Mouse (Mus musculus): ENCODE data around the gene Sacm1l. TPM values are rescaled to one million over a fixed set of nuclear protein-coding genes. Genes with fewer than 3 reads are reported as not detected.

Gene Sacm1l
- polyA plus RNA-seq, 1 experiment from 2014 or later = 51.8 TPM

DNA sequence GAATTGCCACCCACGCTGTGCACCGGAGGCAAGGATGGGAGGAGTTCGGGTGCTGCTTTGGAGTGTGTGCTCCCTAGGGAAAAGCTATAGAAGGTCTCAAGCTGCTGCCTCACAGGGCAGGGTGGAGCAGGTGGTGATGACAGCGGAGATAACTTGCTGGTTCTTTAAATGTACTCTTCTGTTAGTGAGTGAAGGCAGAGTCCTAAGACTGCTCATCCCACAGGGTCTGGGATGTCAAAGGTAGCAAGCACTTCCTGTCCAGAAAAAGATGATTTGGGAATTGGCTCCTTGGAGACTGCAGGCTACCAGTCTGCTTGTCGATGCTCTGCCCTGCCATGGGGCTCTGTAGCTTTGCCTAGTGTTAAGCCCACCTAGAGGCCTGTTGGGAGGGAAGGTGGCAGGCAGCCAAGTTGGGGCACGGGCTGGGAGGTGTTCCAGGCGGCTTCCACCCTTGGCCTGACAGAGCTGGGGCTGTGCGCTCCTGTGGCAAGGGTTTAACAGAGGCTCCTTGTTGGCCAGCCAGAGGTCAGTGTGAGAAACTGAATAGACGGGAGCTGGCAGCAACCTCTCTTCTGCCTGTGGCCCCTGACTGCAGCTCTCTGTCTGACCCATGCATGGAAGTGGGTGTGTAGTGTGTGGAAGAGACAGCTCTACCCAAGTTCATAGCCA, 37.5 kb upstream of the Sacm1l start:
- Histone ChIP-seq H3K27me3 (no peaks in the 10 kb centered on the region), H3K4me2 (replicated peaks) (no peak overlapping the region), H3K36me3 (no peaks in the 10 kb centered on the region), H3K4me1 (peaks cover 15% of the 10 kb centered on the region), H3K9me3 (no peaks in the 10 kb centered on the region), H3K4me3 (no peak overlapping the region), H3K27ac (replicated peaks) (peak overlapping the region; percentile 11; the same call in 1 of the 2 replicates), H3K9ac (replicated peaks) (no peak overlapping the region)
- ATAC-seq (replicated peaks) = peak; percentile 96
- 49% methylated on average over 9 of the region's 9 CpGs for WGBS

DNA sequence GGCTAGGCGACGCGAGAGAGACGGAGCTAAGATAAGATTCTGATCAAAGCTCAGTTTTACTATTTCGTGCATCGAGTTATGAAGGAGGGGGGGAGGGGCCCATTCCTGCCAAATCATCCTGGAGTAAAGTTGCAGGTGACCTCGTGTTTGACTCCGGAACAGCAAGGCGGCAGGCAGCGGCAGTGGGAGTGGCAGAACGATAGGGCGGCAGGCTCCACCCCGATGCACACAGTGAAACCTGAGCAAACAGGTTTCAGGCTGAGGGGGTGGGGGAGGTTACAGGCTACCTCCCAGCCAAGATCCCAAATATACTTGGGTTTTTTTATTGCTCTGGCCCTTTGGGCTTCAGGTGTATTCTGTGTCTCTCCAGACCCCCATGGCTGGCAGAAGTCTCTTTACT, 32.9 kb upstream of the Sacm1l start:
- 18% methylated on average over 13 of the region's 13 CpGs for WGBS
- ATAC-seq (replicated peaks) = no peak

DNA sequence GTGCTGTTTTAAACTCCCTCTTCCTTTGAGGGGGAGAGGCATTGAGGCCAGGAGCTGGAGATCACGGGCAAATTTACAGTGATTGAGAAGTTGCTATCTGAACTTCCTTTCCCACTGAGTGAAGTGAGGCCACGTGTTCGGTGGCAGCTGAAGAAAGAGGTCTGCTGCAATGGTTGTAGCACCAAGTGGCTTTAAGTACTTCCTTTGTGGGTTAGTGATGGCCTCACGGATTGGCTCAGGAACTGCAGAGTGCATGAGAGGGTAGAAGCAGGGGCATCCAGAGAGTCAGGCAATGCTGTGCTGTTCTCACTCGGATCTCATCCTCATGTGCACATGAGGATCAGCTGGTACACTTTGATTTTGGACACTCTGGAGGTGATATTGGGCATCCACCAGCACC, 31.7 kb upstream of the Sacm1l start:
- no peak overlapping the region for H3K4me3 ChIP-seq
- ATAC-seq (replicated peaks) = no peak

More for the DNA sequence above, 32.9 kb upstream of the Sacm1l start:
- peak overlapping the region; percentile 15; the same call in 1 of the 2 replicates for H3K4me2 ChIP-seq (replicated peaks)
- H3K9ac ChIP-seq (replicated peaks) = no peak overlapping the region
- no peak overlapping the region for H3K27ac ChIP-seq (replicated peaks)
- H3K27me3 ChIP-seq = no peaks in the 10 kb centered on the region
- no peaks in the 10 kb centered on the region for H3K9me3 ChIP-seq
- peaks cover 14% of the 10 kb centered on the region for H3K4me1 ChIP-seq
- H3K4me3 ChIP-seq = 0 out of 2 replicates have a peak overlapping the region, but pooled peaks have one; percentile 2
- no peaks in the 10 kb centered on the region for H3K36me3 ChIP-seq

DNA sequence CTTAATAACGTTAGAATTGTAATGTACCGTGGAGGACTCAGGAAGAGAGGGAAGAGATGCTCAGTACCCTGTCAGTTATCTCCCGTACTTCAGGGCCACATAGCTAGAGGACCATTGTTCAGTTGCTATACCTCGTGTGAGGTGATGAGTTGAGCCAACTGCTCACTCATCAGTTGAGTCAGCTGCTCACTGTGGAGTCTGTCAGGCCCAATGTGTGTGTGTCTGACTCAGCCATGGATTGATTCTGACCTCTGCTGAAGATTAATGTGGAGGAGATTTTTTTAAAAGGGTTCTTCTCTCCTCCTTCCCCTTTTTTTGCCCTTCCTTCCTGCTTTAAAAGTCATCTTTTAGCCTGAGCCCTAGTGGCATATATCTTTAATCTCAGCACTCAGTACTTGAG, 29.1 kb upstream of the Sacm1l start:
- no peak overlapping the region for H3K4me2 ChIP-seq (replicated peaks)
- peaks cover 7% of the 10 kb centered on the region; the same call in 1 of the 2 replicates for H3K4me1 ChIP-seq
- H3K27me3 ChIP-seq = no peaks in the 10 kb centered on the region
- no peak overlapping the region for H3K27ac ChIP-seq (replicated peaks)
- no peaks in the 10 kb centered on the region for H3K9me3 ChIP-seq
- H3K36me3 ChIP-seq = no peaks in the 10 kb centered on the region
- no peak overlapping the region for H3K4me3 ChIP-seq
- ATAC-seq (replicated peaks) = no peak
- 89% methylated on average over 4 of the region's 4 CpGs for WGBS
- no peak overlapping the region for H3K9ac ChIP-seq (replicated peaks)

More for the DNA sequence above, 31.7 kb upstream of the Sacm1l start:
- Histone ChIP-seq H3K4me2 (replicated peaks) (no peak overlapping the region), H3K27ac (replicated peaks) (no peak overlapping the region), H3K4me1 (peaks cover 7% of the 10 kb centered on the region; the same call in 1 of the 2 replicates), H3K36me3 (no peaks in the 10 kb centered on the region), H3K27me3 (no peaks in the 10 kb centered on the region), H3K9ac (replicated peaks) (no peak overlapping the region), H3K9me3 (no peaks in the 10 kb centered on the region)
- WGBS = 83% methylated on average over 5 of the region's 5 CpGs

DNA sequence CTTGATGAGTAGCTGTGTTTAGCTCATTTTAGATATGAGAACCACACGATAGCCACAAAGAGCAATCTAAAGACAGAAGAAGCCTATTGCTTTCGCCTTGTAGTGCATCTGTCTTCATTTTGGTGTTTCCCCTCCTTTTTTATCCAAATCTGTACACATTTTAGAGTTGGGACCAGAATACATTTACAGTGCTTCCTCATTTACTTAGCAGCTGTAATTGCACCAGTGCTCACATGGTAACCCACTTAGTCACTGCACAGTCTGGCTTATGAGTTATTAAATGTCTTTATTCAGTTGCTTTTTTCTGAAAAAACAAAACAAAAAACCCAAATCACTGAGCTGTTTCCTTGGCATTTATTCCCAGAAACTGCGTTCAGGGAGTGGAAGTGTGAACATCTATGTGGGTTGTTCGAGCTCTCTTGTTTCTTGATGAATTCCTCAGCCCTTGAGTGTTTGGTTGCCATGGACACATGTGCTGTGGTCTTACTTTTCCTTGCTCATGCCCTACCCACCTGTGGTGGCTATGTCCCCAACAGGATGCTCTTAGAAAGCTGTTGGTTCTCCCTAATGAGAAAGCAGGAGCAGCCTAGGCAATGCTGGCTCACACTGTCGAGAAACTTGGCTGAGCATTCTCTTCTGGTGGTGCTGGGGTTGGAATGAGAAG, 26.3 kb upstream of the Sacm1l start:
- no peaks in the 10 kb centered on the region for H3K36me3 ChIP-seq
- H3K4me2 ChIP-seq (replicated peaks) = no peak overlapping the region
- H3K9ac ChIP-seq (replicated peaks) = no peak overlapping the region
- no peak; the same call in 1 of the 2 replicates for ATAC-seq (replicated peaks)
- 66% methylated on average over 5 of the region's 5 CpGs for WGBS
- H3K4me1 ChIP-seq = no peaks in the 10 kb centered on the region
- no peaks in the 10 kb centered on the region for H3K27me3 ChIP-seq
- H3K27ac ChIP-seq (replicated peaks) = no peak overlapping the region
- no peaks in the 10 kb centered on the region for H3K9me3 ChIP-seq
- no peak overlapping the region for H3K4me3 ChIP-seq

DNA sequence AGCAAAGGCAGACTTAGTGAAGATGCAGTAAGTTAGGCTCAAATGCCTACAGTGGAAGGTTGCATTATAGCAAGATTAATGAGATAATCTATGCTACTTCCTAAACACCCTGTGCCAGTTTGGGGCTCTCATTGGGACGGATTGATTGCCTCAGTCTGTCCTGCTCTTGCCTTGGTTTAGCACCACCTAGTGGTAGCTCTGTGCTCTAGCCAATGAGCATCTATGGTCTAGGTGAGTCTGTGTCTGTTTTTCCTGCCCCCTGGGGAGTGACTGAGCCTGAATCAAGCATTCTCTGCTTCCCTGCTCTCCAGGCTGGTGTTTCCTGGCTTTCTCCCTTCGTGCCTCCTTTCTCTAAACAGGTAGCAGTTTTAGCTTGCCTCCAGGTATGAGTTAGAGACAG, 25.2 kb upstream of the Sacm1l start:
- Histone ChIP-seq H3K9ac (replicated peaks) (no peak overlapping the region), H3K27ac (replicated peaks) (no peak overlapping the region), H3K4me2 (replicated peaks) (no peak overlapping the region), H3K27me3 (no peaks in the 10 kb centered on the region), H3K4me3 (no peak overlapping the region), H3K4me1 (no peaks in the 10 kb centered on the region), H3K9me3 (no peaks in the 10 kb centered on the region), H3K36me3 (no peaks in the 10 kb centered on the region)
- ATAC-seq (replicated peaks) = peak; percentile 83
- WGBS = 13% methylated on average over 2 of the region's 2 CpGs

DNA sequence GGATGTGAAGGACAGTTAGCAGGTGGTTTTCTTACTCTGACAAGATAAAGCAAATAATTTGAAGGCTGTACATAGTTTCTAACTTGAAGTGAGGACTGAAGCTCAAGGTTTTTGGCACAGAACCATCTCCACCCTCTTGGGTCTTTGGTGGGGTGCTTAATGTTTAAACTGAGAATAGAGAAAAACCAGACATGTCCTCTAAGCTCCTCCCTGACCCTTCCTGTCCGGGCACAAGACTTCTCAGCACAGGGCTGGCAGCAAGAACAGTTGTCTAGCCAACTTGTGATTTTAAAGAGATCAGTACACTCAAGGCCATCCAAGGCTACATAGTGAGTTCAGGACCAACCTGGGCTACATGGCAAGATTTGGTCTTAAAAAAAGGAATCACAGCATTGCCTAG, 24.0 kb upstream of the Sacm1l start:
- H3K9ac ChIP-seq (replicated peaks) = no peak overlapping the region
- H3K27ac ChIP-seq (replicated peaks) = no peak overlapping the region
- 88% methylated on average over 1 of the region's 1 CpGs for WGBS
- no peak overlapping the region for H3K4me2 ChIP-seq (replicated peaks)
- ATAC-seq (replicated peaks) = no peak
- no peaks in the 10 kb centered on the region for H3K4me1 ChIP-seq
- H3K36me3 ChIP-seq = no peaks in the 10 kb centered on the region
- no peaks in the 10 kb centered on the region for H3K9me3 ChIP-seq
- no peaks in the 10 kb centered on the region for H3K27me3 ChIP-seq
- H3K4me3 ChIP-seq = no peak overlapping the region

DNA sequence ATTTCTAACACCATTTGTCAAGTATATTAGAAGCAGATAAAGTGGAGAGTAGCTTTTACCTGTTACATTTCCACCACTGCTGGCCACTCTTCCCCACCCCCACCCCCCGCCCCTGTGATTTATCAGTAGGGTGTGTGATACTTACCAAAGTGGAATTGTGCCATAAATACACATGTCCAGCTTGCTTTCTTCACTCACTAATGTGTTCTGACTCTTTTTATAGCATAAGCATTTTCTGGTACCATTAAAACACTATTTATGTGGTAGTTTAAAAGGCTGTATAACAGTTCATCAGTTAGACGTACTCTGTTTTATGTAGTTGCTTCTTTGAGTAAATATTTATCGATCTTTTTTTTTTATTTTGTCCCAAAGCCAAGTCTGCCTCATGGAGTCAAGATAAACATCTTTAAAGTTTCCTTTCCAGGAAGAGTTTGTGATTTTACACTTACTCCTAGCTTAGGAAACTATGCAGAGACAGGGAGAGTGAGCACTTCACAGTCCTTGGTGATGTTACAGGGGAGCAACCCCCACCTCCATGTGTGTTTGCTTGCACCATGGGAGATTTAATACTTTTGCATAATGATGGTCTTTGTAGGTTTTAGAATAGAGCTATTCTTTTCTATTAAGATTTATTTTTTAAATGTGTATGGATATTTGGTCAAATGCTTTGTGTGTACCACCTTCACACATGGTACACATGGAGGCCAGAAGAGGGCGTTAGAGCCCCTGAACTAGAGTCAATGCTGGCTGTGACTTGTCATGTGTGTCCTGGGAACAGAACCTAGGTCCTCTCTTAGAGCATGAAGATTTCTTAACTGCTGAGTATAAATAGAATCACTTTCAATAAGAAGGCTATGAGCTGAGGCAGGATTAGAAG, 23.1 kb upstream of the Sacm1l start:
- Histone ChIP-seq H3K9ac (replicated peaks) (no peak overlapping the region), H3K4me2 (replicated peaks) (no peak overlapping the region), H3K27me3 (no peaks in the 10 kb centered on the region), H3K9me3 (no peaks in the 10 kb centered on the region), H3K4me1 (no peaks in the 10 kb centered on the region), H3K27ac (replicated peaks) (no peak overlapping the region), H3K36me3 (no peaks in the 10 kb centered on the region), H3K4me3 (no peak overlapping the region)
- 87% methylated on average over 4 of the region's 4 CpGs for WGBS
- no peak for ATAC-seq (replicated peaks)

DNA sequence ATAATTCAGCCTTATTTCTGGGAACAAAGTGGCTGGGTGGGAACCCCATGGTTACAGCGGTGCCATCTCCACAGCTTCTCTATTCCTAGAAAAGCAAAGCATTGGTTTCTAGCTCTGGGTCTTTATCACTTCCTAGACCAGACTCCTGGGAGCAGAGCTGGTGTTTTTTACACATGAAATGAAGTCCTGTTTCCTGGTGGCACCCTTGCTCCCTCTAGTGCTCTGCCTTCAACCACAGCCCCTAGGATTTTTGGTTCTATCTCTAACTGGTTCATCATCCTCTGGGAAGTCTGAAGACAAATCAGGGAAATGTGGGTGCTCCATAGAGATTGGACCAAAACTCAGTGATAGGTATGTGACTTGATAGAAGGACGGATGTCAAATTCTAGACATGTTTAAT, 22.2 kb upstream of the Sacm1l start:
- H3K4me2 ChIP-seq (replicated peaks) = no peak overlapping the region
- H3K9me3 ChIP-seq = no peaks in the 10 kb centered on the region
- H3K9ac ChIP-seq (replicated peaks) = no peak overlapping the region
- no peak overlapping the region for H3K27ac ChIP-seq (replicated peaks)
- no peak overlapping the region for H3K4me3 ChIP-seq
- no peaks in the 10 kb centered on the region for H3K27me3 ChIP-seq
- H3K36me3 ChIP-seq = no peaks in the 10 kb centered on the region
- no peaks in the 10 kb centered on the region for H3K4me1 ChIP-seq
- ATAC-seq (replicated peaks) = no peak
- WGBS = 91% methylated on average over 2 of the region's 2 CpGs

DNA sequence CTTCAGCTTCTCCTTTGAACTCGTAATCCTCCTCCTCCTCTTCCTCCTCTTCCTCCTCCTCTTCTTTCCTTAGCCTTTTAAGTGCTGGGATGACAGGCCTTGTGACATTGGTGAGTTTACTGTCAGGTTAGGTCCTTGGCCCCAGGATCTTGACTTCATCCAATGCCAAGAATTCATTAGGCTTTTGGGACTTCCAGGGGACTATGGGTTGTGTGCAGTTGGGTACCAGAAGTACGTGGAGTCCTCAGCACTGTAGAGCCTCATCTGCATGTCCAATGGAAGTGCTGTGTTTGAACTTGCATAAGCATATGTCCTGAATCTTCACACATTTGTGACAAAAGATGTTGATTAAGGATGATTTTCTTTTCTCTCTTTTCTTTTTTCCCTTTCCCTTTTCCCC, 20.6 kb upstream of the Sacm1l start:
- Histone ChIP-seq H3K27ac (replicated peaks) (no peak overlapping the region), H3K4me3 (no peak overlapping the region), H3K9ac (replicated peaks) (no peak overlapping the region), H3K4me2 (replicated peaks) (no peak overlapping the region), H3K4me1 (no peaks in the 10 kb centered on the region), H3K27me3 (no peaks in the 10 kb centered on the region), H3K36me3 (no peaks in the 10 kb centered on the region), H3K9me3 (no peaks in the 10 kb centered on the region)
- no peak for ATAC-seq (replicated peaks)
- 89% methylated on average over 2 of the region's 2 CpGs for WGBS

DNA sequence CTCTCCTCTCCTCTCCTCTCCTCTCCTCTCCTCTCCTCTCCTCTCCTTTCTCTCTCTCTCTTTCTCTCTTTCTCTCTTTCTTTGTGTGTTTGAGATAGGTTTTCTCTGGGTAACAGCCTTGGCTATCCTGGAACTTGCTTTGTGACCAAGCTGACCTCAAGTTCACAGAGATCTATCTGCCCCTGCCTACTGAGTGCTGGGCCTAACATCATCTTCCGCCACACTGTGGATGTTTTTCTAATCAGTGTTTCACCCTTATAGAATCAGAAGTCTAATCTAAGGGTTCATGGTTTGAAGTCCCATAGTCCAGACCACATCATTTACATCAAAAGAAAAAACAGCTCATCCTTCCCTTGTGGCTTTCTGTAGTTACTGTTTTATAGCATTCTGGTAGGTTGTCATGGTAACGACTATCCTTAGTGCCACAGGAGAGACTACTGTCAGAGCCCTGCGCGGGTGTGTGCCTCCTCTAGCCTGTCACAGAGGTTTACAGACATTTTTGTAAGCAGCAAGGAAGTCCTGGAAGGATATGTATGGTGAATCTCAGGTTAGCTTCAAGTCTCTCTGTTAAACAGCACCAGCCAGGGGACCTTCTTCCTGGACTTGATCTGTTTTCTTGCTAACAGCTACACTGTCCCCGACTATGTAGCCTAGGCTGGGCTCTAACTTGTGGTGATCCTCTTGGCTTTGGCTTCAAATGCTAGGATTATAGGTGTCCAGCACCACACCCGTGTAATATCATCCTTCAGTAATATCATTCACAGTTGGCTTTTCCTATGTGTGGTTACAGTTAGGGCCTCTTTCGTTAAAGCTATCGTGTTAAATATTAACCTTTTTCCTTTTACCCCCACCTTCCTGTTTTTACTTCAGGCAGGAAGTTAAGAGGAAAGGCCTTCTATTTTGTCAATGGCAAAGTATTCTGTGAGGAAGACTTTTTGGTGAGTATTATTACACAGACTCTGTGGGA, 19.6 kb upstream of the Sacm1l start:
- WGBS = 83% methylated on average over 8 of the region's 8 CpGs
- peak; percentile 61; the same call in 1 of the 2 replicates for ATAC-seq (replicated peaks)
- H3K4me3 ChIP-seq = no peak overlapping the region
- no peaks in the 10 kb centered on the region for H3K4me1 ChIP-seq
- no peaks in the 10 kb centered on the region for H3K9me3 ChIP-seq
- H3K36me3 ChIP-seq = no peaks in the 10 kb centered on the region
- no peaks in the 10 kb centered on the region for H3K27me3 ChIP-seq
- H3K9ac ChIP-seq (replicated peaks) = no peak overlapping the region
- H3K4me2 ChIP-seq (replicated peaks) = no peak overlapping the region
- H3K27ac ChIP-seq (replicated peaks) = no peak overlapping the region
